Mouse (Mus musculus): ENCODE measurements around the gene Gimap9.
A peak's percentile ranks its signal among the peaks of the same experiment; 100 is the strongest.

Gimap9 gene

DNA sequence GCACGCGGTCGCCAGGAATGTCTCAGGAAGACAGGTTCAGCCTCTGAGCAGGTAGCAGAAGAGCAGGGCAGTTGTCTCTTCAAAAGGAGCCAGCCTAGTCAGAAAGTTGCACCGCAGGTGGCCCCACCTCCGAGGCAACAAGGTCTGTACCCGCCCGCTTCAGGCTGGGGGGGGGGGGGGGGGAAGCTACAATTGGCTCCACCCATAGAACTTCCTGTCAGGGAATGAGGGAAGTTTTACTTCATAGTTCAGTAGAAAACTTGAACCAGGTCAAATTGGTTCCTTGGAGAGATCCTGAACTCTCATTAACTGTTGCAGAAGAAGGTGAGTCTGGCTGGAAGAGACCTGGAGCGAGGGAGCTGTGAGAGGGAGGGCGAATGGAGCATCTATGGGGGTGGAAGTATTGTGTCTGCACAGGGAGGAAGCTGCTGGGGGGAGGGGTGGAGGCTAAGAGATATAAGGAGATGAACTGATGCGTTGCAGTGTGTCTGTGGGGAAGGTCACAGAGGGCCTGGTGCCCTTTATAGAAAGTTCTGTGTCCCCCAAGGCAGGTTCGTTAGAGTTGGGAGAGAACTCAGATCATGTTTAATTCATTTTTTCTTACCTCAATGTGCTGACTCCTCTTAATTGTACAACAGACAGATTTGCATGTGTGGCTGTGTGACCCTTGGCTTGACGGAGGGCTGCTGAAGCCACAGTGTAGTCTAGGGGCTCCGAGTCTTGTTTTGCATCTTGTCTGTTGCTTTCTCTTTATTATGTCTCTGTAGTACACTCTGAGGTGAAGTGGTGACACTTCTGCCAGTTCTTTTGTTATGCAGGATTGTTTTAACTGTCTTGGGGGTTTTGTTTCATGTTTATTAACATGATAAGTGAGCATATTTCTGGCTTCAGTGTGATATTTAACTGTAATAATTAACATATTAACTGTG lies at the start of gene Gimap9:
Gene Gimap9, plus strand, starts transcription at position 199 of the 929 bp plus-strand sequence.
- peak; percentile 78 for DNase-seq (ENCODE audit: low read depth, low spot score)

DNA sequence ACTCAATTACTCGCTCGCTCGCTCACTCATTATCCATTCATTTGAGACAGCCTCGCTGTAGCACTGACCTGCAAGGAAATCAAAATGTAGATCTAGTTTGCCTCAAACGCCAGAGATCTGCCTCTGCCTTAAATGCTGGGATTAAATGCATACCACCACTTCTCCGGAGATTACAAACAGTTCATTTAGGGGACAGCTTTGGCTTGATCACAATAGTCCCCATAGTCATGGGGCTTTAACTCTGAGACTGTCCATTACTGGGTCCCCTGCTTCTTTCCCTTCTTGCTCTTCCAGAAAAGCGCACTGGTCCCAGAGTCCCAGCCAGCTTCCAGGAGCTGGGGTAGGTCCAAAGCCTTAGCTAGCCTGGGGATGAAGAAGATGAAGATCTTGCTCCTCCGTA lies 49.5 kb upstream of the Gimap9 start, which contains the start of gene AI854703:
Gene AI854703, plus strand, starts transcription at position 301 of the 400 bp plus-strand sequence.
- no peak for DNase-seq (ENCODE audit: low read depth, low spot score)

DNA sequence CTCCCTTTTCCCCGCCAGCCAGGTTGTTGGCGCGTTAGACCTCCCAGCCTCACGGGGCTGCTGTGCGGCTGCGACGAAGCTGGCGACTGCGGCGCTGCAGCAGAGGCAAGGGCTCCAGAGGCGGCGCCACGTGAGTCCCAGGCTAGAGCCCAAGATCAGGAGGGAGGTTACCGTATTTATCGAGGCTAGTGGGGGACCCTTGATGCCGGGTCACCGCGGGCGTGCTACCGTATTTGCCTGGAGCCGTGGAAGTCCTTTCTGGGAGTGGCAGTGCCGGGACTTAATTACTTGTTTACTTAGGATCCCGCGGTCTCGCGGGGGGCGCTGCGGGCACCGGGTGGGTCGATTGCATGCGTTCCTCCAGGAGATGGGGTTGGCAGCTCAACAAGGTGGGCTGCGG lies 48.9 kb upstream of the Gimap9 start:
- peak; percentile 81 for DNase-seq (ENCODE audit: low read depth, low spot score)

DNA sequence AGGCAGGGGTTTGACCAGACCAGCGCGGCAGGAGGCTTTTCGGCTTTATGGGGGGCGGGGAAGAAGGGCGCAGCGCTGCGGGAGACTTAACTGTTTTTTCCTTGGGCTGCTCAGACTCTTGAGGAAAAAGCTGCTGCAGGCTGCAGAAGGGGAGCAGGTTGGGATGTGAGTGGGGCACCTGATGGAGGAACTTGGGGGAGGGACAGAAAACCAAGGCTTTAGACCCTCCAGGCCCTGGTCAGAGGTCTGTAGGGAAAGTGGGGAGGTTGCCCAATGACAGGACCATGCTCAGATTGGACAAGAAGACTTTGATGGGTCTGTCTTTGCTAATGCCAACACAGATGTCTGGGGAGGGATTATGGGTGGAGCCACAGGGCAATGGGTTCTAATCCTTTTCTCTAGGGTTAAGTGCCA lies 48.4 kb upstream of the Gimap9 start:
- DNase-seq (ENCODE audit: low read depth, low spot score): no peak

DNA sequence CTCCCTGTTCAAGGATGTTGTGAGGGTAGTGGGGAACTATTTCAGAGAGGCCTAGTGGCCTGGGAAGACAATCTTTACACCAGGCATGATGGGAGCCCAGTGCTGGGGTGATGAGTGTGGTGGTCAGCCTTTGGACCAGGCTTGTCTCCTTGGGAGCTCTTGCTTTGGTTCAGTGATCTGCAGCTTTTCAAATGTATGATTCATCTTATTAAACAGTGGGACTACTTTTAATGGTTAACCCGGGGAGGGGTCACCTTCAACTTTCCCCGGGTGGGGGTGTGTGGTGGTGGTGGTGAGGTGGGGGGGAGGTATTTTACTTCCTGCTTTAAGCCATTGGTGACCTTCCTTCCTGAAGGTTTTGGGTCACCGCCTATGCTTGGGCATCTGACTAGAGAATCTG lies 47.6 kb upstream of the Gimap9 start:
- DNase-seq (ENCODE audit: low read depth, low spot score): no peak

DNA sequence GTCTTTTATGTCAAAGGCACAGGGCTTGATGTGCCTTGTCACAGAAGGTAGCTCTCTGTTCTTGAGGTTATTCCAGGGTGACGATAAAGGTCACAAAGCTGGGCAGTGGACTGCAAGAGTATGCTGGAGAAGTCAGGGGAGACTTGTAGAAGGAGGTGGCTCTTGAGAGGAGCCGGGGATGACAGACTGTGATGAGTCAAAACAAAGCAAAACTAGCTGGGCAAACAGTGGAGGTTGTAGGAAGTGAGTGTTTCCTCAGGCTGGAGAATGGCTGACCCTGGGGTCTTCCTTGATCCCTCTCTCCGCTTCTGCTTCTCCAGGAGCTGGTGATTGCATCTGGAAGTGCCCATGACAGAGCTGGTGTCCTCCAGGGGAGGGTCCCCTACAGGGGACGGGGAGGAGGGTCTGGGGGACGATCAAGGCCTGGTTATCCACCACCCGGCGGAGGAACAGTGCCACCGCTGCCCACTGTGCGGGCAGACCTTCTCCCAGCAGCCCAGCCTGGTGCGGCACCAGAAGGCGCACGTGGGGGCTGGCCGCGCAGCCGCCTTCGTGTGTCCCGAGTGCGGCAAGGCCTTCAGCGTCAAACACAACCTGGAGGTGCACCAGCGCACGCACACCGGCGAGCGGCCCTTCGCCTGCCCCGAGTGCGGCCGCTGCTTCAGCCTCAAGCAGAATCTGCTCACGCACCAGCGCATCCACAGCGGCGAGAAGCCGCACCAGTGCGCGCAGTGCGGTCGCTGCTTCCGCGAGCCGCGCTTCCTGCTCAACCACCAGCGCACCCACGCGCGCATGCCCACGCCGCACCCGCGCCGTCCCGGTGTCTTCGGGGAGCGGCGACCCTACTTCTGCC lies 46.9 kb upstream of the Gimap9 start:
- DNase-seq (ENCODE audit: low read depth, low spot score): no peak

DNA sequence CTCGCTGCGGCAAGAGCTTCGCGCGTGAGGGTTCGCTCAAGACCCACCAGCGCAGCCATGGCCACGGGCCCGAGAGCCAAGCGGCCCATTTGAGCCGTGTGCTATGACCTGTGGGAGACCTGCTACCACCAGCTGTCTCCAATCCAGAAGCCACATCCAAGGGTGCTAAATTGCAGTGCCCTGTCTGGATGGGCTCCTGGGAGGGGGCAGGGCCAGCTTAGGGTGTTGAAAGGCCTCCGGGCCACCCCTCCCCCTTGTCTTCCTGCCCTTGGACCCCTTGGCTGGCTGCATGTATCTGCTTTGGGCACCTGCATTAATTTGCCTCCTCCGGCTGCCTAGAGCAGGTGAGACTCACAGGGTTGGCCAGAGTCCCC lies 46.3 kb upstream of the Gimap9 start:
- DNase-seq (ENCODE audit: low read depth, low spot score): no peak

DNA sequence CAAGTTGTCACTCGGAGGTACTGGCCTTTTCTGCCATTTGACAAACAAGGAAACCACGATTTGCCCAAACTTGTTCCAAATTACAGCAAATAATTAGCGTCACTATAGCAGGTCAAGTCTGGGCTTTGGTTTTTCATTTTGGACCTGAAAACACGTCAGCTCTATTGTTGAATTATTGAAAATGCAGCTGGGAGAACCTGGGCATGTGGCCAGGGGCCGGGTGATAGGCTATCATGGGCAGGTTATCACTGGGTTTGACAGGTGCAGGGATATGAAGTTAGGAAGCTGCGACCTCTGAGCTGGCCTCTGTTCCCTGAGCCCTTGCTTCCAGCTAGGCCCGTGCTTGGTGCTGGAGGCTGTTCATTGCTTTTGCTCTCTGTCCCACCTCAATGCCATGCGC lies 45.1 kb upstream of the Gimap9 start:
- no peak for DNase-seq (ENCODE audit: low read depth, low spot score)

DNA sequence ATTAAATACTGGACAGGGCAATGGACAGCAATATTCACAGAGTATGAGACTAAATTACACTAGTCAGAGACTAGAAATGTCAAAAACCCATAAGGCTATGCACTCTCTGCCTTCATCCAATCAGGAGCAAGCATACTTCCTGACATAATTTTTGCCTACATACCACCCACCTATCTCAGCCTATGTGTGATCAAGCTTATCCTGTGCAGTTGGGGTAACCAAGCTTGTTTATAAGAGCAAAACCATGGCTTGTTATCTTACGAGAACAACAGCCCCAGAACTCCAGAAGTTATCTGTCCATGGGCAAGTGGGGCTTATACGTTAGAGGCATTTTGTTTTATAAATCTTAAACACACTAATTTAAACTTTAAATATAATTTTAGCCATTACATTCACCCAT lies 40.8 kb upstream of the Gimap9 start:
- no peak for DNase-seq (ENCODE audit: low read depth, low spot score)

DNA sequence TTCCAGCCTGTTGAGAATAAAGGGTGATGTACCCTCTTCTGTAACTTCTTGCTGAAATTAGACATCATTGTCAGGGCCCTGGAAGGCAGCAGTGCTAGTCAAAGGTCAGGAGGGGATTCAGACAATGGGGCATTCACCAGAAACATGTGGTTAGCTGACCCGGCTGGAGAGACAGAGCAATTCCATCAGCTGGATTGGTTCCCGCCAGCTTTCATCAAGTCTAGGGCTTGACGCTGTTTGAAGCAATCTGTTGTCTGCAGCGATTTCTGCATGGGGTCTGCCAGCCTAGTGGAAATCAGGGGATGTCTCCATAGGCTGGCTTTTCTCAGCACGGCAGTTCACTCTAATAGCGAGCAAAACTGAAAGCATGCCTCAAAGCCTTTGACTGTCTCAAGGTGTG lies 39.4 kb upstream of the Gimap9 start:
- no peak for DNase-seq (ENCODE audit: low read depth, low spot score)

DNA sequence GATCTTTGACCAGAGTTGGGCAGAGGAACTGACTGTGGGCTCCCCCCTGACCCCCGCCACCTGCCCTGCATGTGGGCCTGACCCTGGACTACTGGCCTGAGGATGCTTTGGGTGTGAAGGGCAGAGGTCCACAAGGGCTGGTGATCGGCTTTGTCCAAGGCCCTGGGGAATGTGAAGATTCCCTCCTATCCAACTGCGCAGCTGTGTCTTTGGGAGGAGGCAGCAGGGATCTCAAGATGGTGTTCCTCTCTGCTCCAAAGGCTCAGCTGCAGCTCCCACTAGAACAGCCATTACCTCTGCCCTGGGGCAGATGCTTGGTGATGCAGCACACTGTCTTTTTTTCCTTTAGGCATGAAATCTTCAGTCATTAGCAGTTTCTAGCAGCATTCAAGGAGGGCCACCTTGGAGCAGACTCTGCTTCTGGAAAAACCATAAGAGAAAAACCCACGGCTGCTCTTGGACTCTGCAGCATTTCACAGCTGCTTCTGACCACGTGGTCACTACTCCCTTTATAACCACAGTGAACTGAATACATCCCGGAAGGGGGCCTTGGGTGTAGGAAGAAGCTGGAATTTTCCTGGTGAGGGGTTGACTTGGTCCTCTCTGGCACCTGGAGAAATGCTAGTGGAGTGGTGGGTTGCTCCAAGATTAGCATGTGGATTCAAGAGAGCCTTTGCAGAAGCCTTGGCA lies 38.0 kb upstream of the Gimap9 start:
- DNase-seq (ENCODE audit: low read depth, low spot score): no peak

DNA sequence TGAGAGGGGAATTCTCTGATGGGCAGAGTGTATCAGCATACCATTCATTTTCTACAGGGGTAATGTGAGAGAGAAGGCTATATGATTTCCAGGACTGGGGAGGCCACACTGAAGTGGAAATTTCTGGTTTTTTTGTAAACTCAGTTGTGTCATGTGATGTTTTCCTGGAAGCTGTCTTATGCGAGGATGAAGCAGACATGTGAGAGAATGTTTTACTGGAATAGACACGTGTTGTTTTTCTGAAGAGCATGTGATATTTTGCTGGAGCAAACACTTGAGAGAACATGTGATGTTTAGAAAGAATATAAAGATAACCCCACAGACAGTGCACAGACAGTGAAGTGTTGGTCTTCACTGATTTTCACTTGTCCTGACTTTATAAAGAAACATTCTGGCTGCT lies 37.4 kb upstream of the Gimap9 start:
- DNase-seq (ENCODE audit: low read depth, low spot score): no peak

DNA sequence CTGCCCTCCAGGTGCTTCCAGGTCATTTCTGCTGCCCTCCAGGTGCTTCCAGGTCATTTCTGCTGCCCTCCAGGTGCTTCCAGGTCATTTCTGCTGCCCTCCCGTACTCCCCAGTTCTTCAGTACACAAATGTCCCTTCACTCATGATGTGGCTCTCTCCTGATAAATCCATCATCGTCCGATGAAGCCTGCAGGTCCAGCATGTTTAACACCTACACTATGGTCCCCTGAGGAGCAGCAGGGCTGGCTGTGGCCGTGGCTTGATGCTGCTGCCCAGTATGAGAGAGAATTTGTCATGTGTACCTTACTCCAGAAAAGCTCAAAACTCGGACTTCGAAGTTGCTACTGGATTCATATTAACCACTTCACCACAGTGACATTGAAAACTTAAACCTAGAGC lies 34.5 kb upstream of the Gimap9 start:
- DNase-seq (ENCODE audit: low read depth, low spot score): no peak

DNA sequence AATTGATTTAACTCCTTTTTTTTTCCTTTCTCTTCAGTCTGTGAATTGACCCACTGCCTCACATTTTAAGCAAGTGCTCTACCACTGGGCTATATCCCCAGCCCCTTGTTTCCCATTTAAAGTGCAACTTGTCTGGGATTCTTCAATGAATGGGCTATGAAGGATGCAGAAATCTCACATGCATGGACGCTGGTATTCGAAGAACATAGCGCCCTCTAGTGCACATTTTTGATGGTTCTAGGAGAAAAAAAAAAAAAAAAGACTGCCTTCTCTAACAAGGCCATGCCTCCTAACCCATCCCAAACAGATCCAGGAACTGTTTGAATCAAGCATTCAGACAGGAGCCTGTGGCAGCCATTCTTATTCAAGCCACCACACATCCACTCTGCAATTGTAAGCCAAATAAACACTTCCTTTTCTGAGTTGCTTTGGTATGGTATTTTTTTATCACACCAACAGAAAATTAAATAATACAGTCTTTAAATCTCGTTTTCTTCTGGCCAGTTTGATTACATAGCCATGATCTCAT lies 33.1 kb upstream of the Gimap9 start:
- DNase-seq (ENCODE audit: low read depth, low spot score): peak; percentile 88

DNA sequence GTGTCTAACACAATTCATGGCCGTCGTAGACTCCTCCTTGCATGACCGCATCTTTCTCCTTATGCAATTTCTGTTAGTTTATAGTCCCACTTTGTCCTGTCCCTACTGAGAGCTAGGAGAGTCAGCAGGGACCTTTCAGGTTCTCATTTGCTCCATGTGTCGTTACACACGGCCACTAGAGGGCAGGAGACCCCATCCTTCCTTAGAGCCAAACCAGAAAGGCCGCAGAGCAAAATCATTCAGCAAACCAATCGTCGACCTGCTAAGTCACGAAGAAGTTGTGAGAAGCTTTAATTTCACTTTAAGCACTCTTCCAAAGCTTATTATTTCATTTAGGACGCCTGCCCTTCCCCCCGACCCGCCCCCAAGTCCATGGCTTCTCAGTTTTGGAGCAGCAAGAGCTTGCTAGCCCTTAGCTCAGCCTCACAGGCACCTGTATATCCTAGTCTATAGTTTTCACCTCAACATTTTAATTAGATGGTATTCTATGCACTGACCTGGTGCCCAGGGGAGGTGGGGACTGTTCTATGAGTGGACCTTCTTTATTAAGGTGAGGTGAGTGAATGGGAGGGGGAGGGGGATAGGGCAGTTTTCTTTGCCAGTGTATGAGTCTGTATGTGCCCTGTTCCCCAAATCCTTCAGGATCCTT lies 30.1 kb upstream of the Gimap9 start:
- peak; percentile 78 for DNase-seq (ENCODE audit: low read depth, low spot score)

DNA sequence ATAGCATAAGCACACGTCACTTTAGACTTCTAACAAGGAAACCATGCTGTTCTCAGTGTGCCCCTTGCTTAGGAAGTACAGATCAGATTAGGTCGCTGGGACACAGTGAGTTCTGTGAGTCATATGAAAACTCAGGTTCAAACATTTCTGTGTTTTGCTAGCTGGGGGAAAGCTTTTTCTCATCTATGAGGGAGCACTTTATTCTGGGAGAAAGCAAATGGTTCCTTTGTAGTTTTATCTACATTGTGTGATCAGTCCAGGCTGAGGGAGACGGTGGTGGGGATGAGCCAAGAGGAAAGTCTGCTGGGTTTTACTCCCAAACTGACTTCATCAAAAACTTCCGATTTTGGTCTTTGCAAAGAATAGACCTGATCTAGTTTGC lies 29.6 kb upstream of the Gimap9 start:
- DNase-seq (ENCODE audit: low read depth, low spot score): no peak

DNA sequence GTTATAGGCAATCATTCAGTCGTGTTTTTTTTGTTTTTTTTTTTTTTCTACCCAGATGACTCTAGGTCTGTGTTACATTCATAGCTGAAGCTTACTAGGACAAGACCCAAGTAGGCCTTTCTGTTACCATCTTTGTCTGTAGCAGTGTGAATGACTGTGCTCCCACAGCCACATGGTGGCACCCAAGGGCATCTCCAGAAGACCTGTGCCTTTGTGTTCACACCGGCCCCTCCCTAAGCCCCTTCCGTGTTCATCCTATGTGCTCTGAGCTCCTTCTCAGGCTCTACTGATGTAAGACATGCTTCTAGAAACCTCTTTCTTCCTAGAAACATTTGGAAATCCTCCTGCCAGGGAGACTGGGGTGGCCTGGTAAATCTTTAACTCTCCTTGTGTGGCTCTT lies 28.9 kb upstream of the Gimap9 start, which contains the start of gene Gimap8:
Gene Gimap8, plus strand, starts transcription at position 240 of the 400 bp plus-strand sequence.
- peak; percentile 60 for DNase-seq (ENCODE audit: low read depth, low spot score)

DNA sequence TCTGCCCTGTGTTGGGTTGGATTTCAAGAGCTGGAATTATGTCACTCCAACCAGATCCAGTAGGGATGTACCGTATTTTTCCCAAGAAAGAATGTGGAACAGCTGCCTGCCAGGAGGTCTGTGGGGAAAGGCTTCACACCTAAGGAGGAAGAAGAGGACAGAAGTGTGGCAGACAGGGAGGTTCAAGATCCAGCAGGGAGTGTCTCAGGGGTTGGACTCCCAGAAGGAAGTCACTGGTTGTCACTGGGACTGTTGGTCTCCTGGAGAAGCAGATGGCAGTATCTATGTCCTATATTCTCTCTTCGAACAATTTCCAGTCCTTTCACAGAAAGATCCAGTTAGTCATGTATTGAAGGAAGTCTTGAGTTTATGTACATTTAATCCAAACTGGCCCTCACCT lies 28.3 kb upstream of the Gimap9 start:
- DNase-seq (ENCODE audit: low read depth, low spot score): no peak

DNA sequence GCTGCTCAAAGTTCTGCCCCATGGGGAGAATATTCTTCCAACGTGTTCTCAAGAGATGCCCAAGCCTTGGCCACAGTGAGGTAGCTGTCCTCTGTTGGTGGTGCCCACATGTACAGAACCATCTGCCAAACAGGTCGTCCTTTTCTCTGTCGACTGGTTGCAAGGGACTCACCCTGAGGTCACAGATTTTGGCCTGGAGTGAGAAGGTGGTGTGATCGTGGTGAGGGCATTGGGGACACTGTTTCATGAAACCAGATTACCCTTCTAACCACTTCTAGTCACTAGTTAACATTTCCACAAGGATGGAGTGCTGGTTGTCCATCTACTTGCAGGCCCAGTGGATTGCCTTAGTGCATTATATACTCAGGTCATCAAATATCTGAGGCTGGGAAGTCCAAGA lies 27.1 kb upstream of the Gimap9 start:
- no peak for DNase-seq (ENCODE audit: low read depth, low spot score)

DNA sequence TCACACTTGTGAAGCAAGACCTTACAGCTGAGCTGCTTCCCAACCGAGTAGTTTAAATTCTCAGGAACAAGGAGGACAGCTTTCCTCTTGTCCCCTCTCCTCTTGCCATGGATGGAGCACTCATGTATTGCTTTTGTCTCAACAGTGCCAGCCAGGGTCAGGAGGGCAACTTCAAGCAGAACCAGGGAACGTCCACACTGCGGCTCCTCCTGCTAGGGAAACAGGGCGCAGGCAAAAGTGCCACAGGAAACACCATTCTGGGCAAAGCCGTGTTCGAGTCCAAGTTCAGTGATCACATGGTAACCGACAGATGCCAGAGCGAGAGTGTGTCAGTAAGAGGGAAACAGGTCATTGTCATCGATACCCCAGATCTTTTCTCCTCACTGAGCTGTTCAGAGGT lies 25.9 kb upstream of the Gimap9 start:
- no peak for DNase-seq (ENCODE audit: low read depth, low spot score)

DNA sequence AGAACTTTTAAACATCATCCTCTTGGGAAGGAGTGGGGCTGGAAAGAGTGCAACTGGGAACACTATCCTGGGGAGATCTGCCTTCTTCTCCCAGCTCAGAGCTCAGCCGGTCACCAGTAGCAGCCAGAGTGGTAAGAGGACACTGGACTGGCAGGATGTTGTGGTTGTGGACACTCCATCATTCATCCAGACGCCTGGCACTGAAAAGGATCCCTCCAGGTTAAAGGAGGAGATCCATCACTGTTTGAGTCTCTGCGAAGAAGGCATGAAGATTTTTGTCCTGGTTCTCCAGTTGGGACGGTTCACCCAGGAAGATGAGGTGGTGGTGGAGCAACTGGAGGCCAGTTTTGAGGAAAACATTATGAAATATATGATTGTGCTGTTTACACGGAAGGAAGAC lies 17.2 kb upstream of the Gimap9 start:
- no peak for DNase-seq (ENCODE audit: low read depth, low spot score)
